Mouse (Mus musculus) kidney, postnatal 0 days (tissue): ENCODE data around the gene Gls2. TPM values are rescaled to one million over a fixed set of nuclear protein-coding genes. Genes with fewer than 3 reads are reported as not detected.

Experiments used
- ATAC-seq: fragments of 200-750 bp; cut with Nextera tagmentation; replicated peaks from 2 replicates; pipeline ENCODE4 v1.8.0; 2017; ENCODE audit warnings: low read depth, moderate number of reproducible peaks, moderate TSS enrichment, moderate library complexity; ENCODE audit not compliant: low FRiP score
- DNase-seq: peaks from one replicate; pipeline ENCODE4 v3.0.0-alpha.2; 2016; ENCODE audit warnings: low spot score
- H3K27ac ChIP-seq: fragments of 300-500 bp; sonication (generic); 2 replicates; pipeline ENCODE4 v1.5.1; 2014; ENCODE audit warnings: mild to moderate bottlenecking
- H3K27me3 ChIP-seq: fragments of 300-500 bp; sonication (generic); 2 replicates; pipeline ENCODE4 v1.6.1; 2014; ENCODE audit warnings: low read length, mixed read lengths; ENCODE audit not compliant: insufficient read depth
- H3K36me3 ChIP-seq: fragments of 300-500 bp; sonication (generic); 2 replicates; pipeline ENCODE4 v1.6.1; 2014; ENCODE audit warnings: low read length, mixed read lengths; ENCODE audit not compliant: insufficient read depth
- H3K4me1 ChIP-seq: fragments of 300-500 bp; sonication (generic); replicated peaks from 2 replicates; pipeline ENCODE4 v1.6.1; 2014; ENCODE audit warnings: antibody characterized with exemption, low read length, mixed read lengths; ENCODE audit not compliant: insufficient read depth
- H3K4me2 ChIP-seq: fragments of 300-500 bp; sonication (generic); 2 replicates; pipeline ENCODE4 v1.6.1; 2014; ENCODE audit warnings: mild to moderate bottlenecking, low read length, moderate library complexity, mixed read lengths
- H3K4me3 ChIP-seq: fragments of 300-500 bp; sonication (generic); replicated peaks from 2 replicates; pipeline ENCODE4 v1.5.1; 2014; ENCODE audit warnings: low read depth, low read length
- H3K9ac ChIP-seq: fragments of 300-500 bp; sonication (generic); 2 replicates; pipeline ENCODE4 v1.6.1; 2014; ENCODE audit warnings: low read depth, low read length
- H3K9me3 ChIP-seq: fragments of 300-500 bp; sonication (generic); replicated peaks from 2 replicates; pipeline ENCODE4 v1.6.1; 2016; ENCODE audit warnings: low read length, inconsistent platforms, mixed read lengths
- CTCF ChIP-seq: IDR thresholded peaks from 2 replicates; pipeline ENCODE4 v1.5.1; 2016; ENCODE audit warnings: antibody characterized with exemption, low read depth, mild to moderate bottlenecking, moderate library complexity
- WGBS: fragments of 180-500 bp; shearing (Covaris S2); extraction: QIAGEN DNeasy Blood & Tissue Kit; methylation state at CpG from one replicate; pipeline ENCODE4 v1.1.7; 2014; 5-methylcytosine and 5-hydroxymethylcytosine counted together
- polyA plus RNA-seq: library from polyadenylated mRNA; unstranded; fragments of >200 nt; fragmentation: Nextera tagmentation; extraction: Ambion mirVana; gene quantifications from 2 replicates; pipeline ENCODE4 v1.2.1, GENCODE M21; 2015

Gene Gls2
- polyA plus RNA-seq, 1 experiment from 2014 or later: 0.79 TPM

- H3K27me3 ChIP-seq: 0 out of 2 replicates have a peak, but pooled peaks cover 2% of the 10 kb centered on the region
- no peaks in the 10 kb centered on the region for H3K9me3 ChIP-seq
- peak; percentile 14; the same call in 1 of the 2 replicates for TF ChIP-seq CTCF
- no peak for DNase-seq
- H3K4me2 ChIP-seq: no peak overlapping the region
- no peak overlapping the region for H3K27ac ChIP-seq
- no peak overlapping the region for H3K4me3 ChIP-seq
- no peaks in the 10 kb centered on the region for H3K36me3 ChIP-seq
- no peaks in the 10 kb centered on the region for H3K4me1 ChIP-seq
- H3K9ac ChIP-seq: no peak overlapping the region
- no peak for ATAC-seq
- 77% methylated on average over 5 of the region's 5 CpGs for WGBS
Observed at GRCm38 (mm10) chr10:128214981-128215380, 20.7 kb downstream of the Gls2 start.

- H3K4me1 ChIP-seq: no peaks in the 10 kb centered on the region
- no peak overlapping the region for H3K4me2 ChIP-seq
- no peak overlapping the region for H3K27ac ChIP-seq
- no peak overlapping the region for H3K4me3 ChIP-seq
- no peak for TF ChIP-seq CTCF
- no peaks in the 10 kb centered on the region for H3K9me3 ChIP-seq
- DNase-seq (no peak), ATAC-seq (no peak)
- no peak overlapping the region for H3K9ac ChIP-seq
- 93% methylated on average over 18 of the region's 18 CpGs for WGBS
- H3K27me3 ChIP-seq: 0 out of 2 replicates have a peak, but pooled peaks cover 2% of the 10 kb centered on the region
- H3K36me3 ChIP-seq: no peaks in the 10 kb centered on the region
Observed at GRCm38 (mm10) chr10:128218387-128219117, 24.3 kb downstream of the Gls2 start.

DNA sequence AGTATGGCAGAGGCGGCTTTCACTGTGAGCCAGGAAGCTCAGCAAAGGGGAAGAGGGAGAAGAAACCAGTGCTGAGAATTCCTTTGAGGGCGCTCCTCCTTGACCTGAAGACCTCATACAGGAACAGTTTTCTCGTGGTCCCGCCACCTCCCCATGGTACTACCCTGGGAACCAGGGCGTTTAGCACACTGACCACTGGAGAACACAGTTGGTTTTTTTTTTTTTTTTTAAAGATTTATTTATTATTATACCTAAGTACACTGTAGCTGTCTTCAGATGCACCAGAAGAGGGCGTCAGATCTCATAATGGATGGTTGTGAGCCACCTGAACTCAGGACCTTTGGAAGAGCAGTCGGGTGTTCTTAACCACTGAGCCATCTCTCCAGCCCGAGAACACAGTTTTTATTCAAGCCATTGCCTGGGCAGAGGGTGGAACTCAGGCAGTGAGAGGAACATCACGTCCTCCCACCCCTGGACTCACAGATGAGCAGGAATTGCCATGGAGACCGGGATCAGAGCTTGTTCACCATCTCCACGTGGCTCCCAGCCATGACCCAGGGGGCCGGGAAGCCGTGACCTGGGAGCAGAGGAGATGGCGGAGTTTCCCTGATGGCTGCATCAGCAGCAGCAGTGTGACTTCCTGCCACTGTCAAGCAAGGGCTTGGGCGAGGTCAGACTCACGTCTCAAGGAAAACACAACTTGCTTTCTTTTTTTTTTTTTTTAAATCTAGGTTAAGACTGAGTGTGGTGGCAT, 27.5 kb downstream of the Gls2 start:
- DNase-seq (no peak), ATAC-seq (no peak)
- H3K4me2 ChIP-seq: no peak overlapping the region
- 48% methylated on average over 16 of the region's 16 CpGs for WGBS
- no peaks in the 10 kb centered on the region for H3K27me3 ChIP-seq
- no peak overlapping the region for H3K4me3 ChIP-seq
- H3K27ac ChIP-seq: no peak overlapping the region
- no peaks in the 10 kb centered on the region for H3K36me3 ChIP-seq
- no peak for TF ChIP-seq CTCF
- H3K9ac ChIP-seq: no peak overlapping the region
- H3K9me3 ChIP-seq: no peaks in the 10 kb centered on the region
- H3K4me1 ChIP-seq: no peaks in the 10 kb centered on the region

- Histone ChIP-seq H3K9me3 (no peaks in the 10 kb centered on the region), H3K9ac (no peak overlapping the region), H3K4me2 (no peak overlapping the region), H3K27me3 (no peaks in the 10 kb centered on the region), H3K27ac (no peak overlapping the region), H3K36me3 (no peaks in the 10 kb centered on the region), H3K4me1 (no peaks in the 10 kb centered on the region), H3K4me3 (no peak overlapping the region)
- no peak for TF ChIP-seq CTCF
- no peak for ATAC-seq
- 48% methylated on average over 5 of the region's 5 CpGs for WGBS
- no peak for DNase-seq
Observed at GRCm38 (mm10) chr10:128225064-128225463, 30.8 kb downstream of the Gls2 start.

- no peak for TF ChIP-seq CTCF
- 33% methylated on average over 4 of the region's 4 CpGs for WGBS
- ATAC-seq (no peak), DNase-seq (no peak)
- H3K27me3 ChIP-seq: no peaks in the 10 kb centered on the region
- H3K9me3 ChIP-seq: no peaks in the 10 kb centered on the region
- H3K9ac ChIP-seq: no peak within 1 kb of the TSS
- no peaks in the 10 kb centered on the region for H3K4me1 ChIP-seq
- no peak within 1 kb of the TSS for H3K4me3 ChIP-seq
- H3K4me2 ChIP-seq: no peak within 1 kb of the TSS
- no peaks in the 10 kb centered on the region for H3K36me3 ChIP-seq
- no peak within 1 kb of the TSS for H3K27ac ChIP-seq
Observed at GRCm38 (mm10) chr10:128225538-128225937, 31.3 kb downstream of the Gls2 start, which contains the start of gene Mip. TSS of gene Mip (plus strand) at chr10:128225838.

- H3K36me3 ChIP-seq: no peaks in the 10 kb centered on the region
- no peak for TF ChIP-seq CTCF
- no peaks in the 10 kb centered on the region for H3K9me3 ChIP-seq
- H3K4me2 ChIP-seq: no peak overlapping the region
- H3K9ac ChIP-seq: no peak overlapping the region
- no peaks in the 10 kb centered on the region for H3K27me3 ChIP-seq
- H3K27ac ChIP-seq: no peak overlapping the region
- DNase-seq: no peak
- no peak for ATAC-seq
- WGBS: 83% methylated on average over 9 of the region's 9 CpGs
- H3K4me1 ChIP-seq: no peaks in the 10 kb centered on the region
- H3K4me3 ChIP-seq: no peak overlapping the region
Observed at GRCm38 (mm10) chr10:128227592-128227991, 33.3 kb downstream of the Gls2 start.
